Mouse (Mus musculus): Measurements from ENCODE around the gene Dcaf8. TPM values are rescaled to one million over a fixed set of nuclear protein-coding genes. Genes with fewer than 3 reads are reported as not detected.
A peak's percentile ranks its signal among the peaks of the same experiment; 100 is the strongest.

Gene Dcaf8
- 10 to 100 TPM; 51.0 to 78.8 TPM for polyA plus RNA-seq (2017; shearing (Covaris generic))

DNA sequence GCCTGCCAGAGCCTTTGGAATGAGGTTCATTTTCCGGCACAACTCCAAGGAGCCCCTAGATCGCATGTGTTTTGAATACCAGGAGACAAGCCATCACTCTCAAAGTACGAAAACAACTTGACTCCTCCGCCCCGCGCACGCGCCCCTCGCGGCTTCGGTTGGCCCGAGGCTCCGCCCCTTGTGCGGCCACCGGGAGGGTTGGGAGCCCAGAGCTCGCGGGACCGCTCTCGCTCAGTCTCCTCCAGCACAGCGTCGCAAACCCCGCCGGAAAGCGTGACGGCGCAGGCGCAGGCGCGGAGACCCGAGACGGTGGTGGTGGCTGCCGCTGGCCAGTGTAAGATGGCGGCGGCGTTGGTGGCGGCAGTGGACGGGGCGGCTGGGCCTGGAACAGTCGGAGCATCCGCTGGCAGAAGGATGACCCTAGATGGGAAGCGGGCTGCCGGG is at the start of gene Dcaf8:
Dcaf8 (plus strand) TSS at position 250 of the 444 bp plus-strand sequence.
- peak; percentile 89 for ATAC-seq

DNA sequence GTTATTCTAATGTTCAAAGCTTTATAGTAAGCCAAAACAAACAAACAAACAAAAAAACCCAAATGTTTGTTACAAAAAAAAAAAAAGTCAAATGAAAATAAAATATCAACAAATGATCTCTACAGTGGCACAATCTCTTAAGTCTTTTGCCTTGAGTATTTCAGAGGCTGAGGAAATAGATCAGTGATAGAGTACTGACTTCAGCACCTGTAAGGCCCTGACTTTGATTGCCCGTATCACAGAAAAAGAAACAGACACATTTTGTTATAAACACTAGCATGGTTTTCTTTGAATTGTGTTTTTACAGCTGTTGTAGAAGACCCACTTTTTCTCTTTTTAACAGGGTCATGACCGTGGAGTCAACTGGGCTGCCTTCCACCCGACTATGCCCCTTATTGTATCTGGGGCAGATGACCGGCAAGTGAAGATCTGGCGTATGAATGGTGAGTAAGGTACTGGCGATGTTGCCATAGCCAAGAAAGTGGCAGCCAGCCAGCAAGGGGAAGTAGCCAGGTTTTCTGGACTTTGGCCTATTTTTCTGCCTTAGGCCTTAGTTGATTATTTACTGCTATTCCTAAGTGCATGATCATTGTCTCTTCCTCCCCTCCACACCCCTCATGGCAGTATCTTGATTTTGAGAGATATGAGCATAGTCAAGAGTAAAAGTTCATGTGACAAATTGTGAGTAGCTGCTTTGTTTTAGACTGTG is 48.4 kb upstream of the Dcaf8 start:
- ATAC-seq: no peak

DNA sequence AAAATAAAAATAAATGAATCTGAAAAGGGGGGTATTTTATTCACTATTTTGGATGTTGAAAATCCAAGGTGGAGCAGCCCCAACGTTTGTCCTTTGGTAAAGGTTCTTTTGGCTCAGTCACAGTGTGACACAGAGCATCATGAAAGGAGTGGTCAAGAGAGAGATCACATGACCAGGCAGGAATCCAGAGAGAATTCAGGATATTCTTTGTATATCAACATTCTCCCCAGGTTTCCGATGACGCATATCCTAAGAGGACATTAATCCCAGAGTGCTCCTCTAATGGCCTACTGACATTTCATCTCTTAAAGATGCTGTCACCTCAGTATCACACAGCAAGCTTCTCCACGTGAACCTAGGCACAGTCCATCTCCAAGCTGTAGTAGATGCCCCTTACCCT is 44.3 kb upstream of the Dcaf8 start:
- no peak for ATAC-seq

DNA sequence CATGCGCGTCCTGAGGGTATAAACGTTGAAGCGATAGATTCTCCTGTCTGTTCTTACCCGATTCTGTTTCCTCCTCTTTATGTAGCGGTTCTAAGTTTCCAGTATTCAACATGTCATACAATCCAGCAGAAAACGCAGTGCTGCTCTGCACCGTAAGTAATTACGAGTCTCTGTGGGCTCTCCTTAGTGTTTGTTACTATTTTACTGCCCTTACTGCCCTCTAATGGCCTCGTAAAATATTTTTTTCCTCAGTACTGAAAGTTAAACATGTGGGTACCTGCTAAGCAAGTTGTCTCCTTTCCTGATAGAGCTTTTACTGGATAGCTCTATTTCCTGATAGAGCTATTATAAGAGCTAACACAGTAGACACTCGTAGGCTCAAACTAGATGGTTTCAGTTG is 42.8 kb upstream of the Dcaf8 start:
- no peak for ATAC-seq

DNA sequence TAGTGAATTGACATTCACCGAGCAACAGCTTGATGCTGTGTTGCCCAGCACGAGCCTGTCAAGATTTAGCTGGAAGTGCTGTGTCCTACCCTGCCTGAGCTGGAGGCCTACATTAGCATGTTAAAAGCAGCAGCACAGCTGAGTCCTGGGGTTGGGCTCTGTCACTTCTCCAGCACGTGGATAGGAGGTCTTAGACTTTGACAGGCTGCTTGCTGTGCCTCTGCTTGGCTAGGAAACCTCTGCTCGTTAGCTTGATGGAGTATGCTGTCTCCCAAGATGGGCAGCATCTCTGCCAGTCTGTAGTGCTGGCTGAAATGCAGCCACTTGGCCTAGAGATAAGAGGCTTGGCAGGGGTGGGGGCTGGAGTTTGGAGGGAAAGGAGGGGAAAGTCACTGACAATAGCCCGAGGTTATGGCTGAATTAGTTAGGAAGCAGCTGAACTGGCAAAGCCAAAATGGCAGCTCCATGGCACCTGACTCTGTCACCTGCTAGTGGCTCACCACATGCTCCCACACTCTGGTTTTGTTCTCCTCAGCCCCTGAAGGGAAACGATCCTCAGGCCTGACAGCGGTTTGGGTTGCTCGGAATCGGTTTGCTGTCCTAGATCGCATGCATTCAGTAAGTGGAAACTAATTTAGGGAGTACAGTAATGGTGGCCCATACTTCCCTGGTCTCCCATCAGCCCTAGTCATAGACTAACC is 40.0 kb upstream of the Dcaf8 start:
- no peak for ATAC-seq

DNA sequence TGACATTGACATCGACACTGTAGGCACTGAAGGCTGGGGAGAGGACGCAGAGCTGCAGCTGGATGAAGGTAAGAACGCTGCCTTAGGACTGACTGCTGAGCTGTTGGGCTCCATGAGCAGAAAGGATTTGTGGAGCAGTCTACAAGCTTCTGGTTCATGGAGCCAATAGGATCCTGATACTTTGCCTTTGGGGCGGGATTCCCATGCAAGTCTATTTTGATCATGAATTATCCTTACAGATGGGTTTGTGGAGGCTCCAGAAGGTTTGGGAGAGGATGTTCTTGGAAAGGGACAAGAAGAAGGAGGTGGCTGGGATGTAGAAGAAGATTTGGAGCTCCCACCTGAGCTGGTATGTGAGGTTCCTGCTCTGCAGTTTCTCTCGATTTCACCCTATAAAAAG is 30.9 kb upstream of the Dcaf8 start:
- no peak for ATAC-seq

DNA sequence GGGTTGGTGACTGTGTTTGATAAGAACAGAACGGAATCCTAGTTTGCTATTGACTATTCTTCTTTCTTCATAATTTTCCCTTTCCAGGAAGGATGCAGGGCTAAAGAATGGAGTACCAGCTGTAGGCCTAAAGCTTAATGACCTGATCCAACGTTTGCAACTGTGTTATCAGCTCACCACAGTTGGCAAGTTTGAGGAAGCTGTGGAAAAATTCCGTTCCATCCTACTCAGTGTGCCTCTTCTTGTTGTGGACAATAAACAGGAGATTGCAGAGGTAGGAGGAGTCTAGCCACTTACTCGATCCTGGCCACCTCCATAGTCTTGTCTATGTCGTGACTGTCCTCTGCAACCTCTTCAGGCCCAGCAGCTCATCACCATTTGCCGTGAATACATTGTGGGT is 28.8 kb upstream of the Dcaf8 start:
- ATAC-seq: no peak

DNA sequence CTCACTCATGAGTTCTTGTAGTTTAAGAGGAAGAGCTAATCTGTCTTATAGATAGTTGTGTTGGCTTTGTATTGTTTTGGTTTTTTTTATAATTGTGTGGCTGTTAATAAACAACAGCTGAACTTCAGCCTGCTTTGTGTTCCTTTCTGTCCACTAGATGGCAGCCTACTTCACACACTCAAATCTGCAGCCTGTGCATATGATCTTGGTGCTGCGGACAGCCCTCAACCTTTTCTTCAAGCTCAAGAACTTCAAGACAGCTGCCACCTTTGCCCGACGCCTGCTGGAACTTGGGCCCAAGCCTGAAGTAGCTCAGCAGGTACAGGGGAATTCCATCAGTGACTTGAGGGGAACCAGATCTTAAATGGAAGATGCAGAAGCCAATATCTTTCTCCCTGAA is 28.2 kb upstream of the Dcaf8 start:
- ATAC-seq: peak; percentile 68

DNA sequence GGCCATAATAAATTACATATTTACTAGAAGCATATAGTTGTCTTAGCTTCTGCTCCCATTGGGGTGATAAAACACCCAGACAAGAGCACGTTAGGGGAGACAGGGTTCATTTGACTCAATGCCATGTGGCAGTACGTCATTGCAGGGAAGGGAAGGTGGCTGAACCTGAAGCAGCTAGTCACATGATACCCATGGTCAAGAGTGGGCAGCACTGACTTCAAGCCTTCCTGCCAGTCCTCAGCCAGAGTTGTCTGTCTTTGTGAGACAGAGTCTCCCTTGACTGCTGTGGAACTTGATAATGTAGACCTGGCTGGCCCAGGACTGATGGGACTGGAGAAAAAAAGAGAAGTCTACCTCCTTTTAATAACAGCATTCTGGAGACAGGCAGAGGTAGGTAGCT is 25.2 kb upstream of the Dcaf8 start:
- no peak for ATAC-seq

DNA sequence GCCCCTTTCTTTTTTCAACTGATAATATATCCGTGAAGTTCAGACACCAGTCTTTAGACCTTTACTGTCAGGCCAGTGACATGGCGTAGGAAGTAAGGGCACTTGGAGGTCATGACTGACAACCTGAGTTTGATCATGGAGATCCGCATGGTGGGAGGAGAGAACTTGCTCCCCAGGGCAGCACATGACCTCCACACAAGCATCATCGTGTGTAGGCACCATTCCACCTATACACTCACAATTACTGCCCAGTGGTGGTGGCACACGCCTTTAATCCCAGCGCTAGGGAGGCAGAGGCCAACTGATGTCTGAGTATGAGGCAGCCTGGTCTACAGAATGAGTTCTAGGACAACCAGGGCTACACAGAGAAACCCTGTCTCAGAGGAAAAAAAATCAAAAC is 23.3 kb upstream of the Dcaf8 start:
- no peak for ATAC-seq

DNA sequence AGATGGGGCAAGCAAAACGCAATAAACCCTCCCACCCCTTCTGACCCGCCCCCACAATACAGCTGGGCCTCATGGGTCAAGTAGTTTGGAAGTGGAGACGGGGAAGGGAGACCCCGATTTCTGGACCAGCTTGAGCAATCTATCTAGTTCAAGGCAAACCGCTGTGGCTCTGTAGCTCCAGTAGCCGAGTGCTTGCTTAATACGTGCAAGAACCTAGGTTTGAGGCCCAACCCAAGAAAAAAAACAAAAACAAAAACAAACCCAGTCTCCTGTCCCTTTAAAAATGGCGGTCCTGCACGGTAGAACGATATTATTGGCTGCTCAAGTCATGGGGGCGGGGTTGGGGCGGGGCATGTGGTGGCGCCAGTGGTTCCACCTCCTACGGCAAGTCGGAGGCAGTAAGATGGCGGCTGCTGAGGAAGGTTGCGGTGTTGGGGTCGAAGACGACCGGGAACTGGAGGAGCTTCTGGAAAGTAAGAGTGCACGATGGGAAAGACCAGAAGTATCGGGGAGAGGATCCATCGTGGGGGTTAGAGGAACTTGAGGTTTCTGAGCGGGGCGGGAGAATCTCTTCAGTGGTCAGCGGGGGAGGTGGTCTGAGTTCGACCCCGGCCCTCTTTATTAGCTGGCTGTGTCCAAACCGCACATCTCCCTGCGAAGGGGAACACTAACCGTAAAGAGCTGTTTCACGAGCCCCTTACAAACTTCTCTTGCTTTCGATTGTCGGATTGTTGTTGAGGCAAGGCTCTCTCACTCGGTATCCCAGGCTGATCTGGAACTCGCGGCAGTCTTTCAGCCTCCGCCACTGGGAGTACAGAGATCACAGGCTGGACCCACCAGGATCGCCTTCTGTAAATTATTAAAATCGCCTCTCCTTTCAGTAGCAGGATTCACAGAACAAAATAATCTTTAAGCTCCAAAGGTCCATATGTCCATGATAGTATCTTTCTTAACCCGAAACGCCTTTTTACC is 21.2 kb upstream of the Dcaf8 start, which contains the start of gene Pex19:
Pex19 (plus strand) TSS at position 380 of the 972 bp plus-strand sequence.
- peak; percentile 89 for ATAC-seq

DNA sequence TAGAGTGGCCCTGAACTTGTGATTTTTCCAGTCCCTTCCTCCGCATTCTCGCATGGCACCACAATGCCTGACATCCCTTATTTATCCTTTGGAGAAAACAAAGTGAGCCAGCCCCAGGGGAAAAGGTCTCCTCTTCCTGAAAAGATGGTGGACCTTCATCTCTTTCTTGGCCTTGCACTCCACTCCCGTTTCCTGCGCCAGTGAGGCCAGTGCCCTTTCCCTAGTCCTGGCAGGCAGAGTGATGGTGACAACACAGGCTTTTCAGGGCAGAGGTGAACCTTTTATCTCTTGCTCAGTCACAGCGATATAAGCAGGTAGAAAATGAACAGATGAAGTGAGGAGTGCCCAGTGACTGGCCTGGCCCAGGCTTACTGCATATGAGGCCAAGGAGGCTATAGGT is 20.4 kb upstream of the Dcaf8 start:
- no peak for ATAC-seq

DNA sequence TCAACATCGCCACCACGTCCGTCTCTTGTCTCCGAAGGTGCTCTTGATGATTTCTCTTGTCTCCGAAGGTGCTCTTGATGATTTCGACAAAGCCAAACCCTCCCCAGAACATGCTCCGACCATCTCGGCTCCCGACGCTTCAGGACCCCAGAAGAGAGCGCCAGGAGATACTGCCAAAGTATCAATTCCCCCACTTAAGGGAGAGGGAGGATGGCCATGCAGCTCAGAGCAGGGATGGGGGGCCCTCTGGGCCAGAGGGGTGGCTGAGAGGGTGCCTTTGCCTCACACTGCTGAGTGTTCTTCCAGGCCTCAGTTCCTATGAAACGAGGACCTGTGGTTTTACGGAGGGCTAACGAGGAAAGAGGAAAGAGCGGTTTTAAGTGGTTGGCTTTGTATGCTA is 19.3 kb upstream of the Dcaf8 start:
- no peak for ATAC-seq

DNA sequence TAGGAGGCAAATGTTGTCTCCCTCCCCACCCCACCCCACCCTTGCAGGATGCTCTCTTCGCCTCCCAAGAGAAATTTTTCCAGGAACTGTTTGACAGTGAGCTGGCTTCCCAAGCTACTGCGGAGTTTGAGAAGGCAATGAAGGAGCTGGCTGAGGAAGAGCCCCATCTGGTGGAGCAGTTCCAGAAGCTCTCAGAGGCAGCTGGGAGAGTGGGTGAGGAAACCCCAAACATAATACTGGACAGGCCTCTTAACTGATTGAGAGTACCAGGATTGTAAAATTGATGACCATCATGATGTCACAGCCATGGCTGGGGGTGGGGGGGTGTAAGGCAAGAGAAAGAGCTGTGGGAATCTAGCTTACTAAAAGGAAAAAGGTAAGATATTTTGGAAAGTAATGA is 18.8 kb upstream of the Dcaf8 start:
- no peak for ATAC-seq

DNA sequence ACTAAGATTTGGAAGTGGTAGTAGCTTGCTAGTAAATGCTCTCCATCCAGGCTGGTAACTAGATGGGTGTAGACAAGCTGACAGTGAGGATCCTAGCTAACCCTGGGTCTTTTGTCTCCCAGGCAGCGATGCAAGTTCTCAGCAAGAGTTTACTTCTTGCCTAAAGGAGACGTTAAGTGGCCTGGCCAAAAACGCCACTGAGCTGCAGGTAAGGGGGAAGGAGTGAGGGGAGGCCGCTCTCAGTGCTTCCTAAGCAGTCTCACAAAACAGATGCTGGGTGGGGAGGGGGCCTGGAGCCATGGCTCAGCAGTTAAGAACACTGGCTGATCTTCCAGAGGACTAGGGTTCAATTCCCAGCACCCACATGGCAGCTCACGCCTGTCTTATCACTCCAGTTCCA is 18.1 kb upstream of the Dcaf8 start:
- no peak for ATAC-seq

DNA sequence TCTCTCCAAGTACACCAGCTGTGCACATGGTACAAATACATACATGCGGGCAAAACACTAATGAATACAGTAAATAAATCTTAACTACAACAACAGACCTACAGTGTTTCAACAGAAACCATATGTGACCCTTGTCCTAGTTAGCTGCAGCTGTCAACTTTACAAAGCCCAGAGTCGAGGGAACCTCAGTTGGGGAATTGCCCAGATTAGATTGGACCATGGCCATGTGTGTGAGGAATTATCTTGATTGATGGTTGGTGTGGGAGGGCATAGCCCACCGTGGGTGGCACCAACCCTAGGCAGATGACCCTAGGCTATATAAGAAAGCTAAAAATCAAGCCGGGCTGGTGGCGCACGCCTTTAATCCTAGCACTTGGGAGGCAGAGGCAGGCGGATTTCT is 15.6 kb upstream of the Dcaf8 start:
- ATAC-seq: no peak

DNA sequence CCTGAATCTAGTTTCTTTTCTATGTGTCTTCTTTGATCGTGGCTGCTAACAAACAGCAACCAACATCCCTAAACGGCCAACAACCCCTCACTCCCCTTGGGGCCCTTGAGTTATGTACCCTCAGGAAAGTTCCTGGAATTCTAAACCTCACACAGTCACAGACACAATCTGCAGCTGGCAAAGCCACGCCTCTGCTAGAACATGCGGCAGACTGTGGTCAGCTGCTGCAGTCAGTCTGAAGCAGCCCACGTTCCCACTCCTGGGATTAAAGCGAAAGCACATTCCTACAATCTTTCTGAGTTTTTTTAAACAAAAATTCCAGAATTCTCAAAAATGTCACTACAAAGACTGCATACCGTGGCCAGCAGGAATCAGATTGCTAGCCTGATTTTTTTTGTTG is 14.3 kb upstream of the Dcaf8 start:
- ATAC-seq: no peak

DNA sequence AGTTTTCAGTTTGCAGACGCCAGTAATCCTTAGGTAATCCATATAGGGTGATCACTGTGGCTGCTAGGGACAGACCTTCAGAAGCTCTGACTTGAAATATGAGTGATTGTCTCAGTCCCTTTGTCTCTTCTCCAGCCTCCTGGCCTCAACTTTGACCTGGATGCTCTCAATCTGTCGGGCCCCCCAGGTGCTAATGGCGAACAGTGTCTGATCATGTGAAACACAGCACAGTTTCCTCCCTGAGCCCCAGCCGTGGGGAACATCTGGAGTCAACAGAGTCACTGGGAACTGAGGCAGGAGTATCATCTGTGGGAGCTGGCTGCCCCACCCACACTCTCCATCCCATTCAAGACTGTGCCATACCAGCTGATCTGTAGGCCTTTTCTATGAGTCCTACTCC is 13.8 kb upstream of the Dcaf8 start:
- ATAC-seq: no peak

DNA sequence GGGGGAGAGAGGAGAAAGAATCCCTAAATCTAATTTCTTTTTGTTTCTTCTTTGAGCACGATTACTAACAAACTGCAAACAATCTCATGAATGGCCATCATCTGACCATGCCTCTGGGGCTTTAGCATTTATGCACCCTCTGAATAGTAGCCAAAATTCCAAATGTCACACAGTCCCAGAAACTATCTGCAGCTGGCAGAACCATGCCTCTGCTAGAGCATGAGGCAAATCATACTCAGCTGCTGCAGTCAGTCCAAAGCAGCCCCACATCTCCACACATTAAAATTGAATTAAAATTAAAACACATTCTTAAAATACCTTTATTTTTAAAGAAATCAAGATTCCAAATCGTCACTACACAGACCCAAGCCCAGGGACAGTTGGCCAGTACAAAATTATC is 7.7 kb upstream of the Dcaf8 start:
- no peak for ATAC-seq

DNA sequence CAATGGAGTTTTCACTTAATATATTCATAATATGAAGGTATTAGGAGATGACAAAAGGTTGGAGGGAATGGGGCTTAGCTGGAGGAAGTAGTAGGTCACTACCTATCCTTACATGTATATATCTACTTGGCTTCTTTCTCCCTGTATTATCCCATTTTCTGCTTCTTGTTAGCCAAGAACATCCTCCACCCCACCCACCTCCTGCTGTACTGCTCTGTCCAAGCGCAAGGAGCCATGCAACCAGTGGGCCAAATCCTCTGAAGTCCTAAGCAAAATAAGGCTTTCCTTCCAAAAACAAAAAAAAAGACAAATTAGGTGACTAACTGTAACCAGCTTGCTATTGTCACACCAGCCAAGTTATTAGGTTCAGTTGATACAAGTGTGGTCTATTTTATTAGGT is 7.1 kb upstream of the Dcaf8 start:
- no peak for ATAC-seq

DNA sequence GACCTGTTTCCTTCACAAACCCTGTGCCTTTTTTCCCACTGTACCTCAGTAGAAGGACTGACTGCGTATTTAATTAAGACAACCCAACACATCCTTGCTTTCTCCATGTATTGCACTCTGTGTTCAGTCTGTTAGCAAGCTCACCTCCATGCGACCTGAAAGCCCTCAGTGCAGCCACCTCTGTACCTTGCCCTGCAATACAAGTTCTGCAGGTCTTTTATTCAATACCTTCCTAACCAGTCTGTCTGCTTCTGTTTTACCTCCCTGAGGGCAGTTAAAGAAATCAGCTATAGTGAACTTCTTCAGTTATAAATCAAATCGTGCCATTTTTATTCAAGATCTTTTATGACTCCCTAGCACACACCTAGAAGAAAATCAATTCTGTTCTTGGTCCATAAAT is 6.4 kb upstream of the Dcaf8 start:
- no peak for ATAC-seq

DNA sequence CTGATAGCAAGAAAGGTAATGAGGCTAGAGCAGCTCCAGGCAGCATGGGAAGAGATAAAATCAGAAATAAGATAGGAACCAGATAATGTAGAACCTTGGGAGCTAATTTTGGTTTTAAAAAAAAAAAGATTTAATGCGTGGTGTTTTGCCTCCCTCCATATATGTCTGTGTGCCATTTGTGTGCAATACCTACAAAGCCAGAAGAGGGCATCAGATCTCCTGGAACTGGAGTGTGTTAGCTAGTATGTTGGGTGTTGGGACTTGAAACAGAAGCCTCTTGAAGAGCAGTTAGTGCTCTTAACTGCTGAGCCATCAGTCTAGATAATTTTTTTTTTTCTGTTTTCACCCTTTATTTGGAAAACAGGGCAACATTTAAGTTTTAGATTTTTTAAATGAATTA is 4.3 kb upstream of the Dcaf8 start:
- ATAC-seq: peak; percentile 63

DNA sequence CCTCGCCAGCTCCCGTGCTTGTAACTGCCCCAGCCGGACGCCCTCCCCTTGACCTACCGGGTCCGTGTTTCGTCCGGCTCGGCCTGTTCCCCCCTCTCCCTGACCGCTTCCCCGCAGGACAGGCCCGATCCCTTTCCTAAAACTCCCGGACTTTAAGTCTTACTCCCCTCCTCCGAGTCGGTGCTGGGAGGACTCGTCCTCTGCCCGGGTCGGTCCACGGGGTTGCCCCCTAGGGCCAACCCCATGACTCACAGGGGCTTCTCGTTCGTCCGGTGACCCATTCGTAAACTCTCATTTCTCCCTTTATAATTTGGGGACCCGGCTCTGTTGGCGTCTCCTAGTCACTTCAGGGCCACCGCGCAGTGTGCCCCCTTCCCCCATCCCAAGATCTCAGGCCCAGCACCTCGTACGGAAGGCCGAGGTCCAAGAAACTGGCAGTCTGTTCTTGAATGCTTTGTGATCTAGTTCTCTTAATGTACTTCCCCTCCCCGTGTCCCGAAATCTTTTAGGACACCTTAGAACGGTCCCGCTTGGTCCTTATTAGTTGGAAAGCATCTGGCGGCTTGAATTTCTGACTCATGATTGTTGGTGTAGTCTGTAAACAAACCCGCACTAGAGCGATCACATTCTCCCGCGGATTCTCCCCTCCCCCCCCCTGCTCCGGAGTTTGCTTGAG is 533 bp downstream of the Dcaf8 start:
- peak; percentile 11 for ATAC-seq

All from activated CD4-positive, CD25-positive, alpha-beta regulatory T cell, adult 4 months (primary cell).